Mouse (Mus musculus) spleen, adult 18-20 months (tissue): ENCODE data around the gene Slc25a11.

Experiments
- DNase-seq, 2 experiments: peaks; one replicate each; pipeline ENCODE4 v3.0.0; 2022; ENCODE audit warnings: mixed read lengths in 2 of 2

Gene Slc25a11

DNA sequence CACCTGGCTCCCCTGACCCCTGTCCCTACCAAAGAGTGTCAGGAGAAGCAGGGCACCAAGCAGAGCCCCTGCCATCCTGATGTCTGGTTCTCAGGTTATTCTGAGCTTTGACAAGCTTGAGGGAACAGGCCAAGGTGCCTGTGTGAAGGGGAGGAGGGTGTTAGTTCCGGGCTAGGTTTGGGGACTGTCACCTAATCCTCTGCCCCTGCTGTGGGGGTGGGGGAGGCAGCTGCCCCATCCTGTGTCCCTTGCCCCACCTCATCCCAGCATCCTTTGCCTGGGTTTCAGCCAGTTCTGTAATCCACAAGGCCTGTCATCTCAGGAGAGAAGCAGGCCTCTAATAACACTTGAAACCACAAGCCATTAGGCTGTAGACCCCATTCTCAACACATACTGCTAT is 28.2 kb downstream of the Slc25a11 start, which contains the start of gene Chrne:
Gene Chrne (minus strand): TSS at position 116 of the 400 bp plus-strand sequence.
- DNase-seq, result no peak

DNA sequence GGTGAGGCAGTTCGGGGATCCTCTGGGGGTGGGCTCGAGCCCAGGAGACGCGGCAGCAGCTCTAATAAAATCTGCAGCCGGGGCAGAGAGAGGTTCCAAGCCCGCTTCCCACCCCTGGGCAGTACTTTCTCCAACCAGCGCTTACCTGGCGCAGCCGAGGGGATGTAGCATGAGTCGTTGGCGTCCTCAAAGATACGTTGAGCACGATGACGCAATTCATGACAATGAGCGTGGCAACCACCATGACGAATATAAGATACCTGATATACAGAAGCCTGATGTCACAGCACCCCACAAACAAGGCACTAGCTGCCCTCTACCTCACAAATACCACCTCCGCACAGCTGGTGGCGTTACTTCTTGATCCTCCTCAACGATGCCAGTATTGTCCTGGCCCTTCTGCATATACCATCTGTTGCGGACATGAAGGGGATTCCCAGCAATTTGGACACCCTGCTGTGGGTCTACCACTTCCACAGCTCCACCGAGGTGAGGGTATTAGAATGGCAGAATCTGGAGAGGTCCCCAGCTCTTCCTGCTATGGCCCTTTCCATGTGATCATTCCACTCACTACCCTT is 31.7 kb downstream of the Slc25a11 start, which contains the start of gene 4930544D05Rik:
Gene 4930544D05Rik (plus strand): TSS at position 333 of the 578 bp plus-strand sequence.
- no peak for DNase-seq

DNA sequence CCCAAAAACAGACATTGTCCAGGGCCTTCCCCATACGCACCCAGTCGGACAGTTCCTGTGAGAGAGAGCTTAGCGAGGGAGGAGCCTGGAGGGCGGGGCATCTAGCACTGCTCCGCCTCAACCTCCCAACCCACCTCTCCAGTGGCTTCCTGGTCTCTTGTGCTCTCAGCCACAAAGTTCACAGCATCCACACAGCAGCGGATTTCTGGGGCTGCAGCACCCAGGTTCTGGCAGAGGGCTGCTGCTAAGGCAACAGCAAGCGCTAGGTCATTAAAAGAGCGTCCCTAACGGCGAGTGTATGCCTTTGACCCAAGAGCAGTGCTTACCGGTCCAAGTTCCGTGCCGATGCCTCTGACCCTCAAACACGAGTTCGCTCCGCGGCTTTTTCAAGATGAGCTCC is 32.2 kb downstream of the Slc25a11 start:
- peak; percentile 67 to 77 for DNase-seq

GRCm38 (mm10) chr11:70612505-70612904 is 34.8 kb downstream of the Slc25a11 start:
- DNase-seq, result no peak

GRCm38 (mm10) chr11:70610752-70611151 is 36.5 kb downstream of the Slc25a11 start:
- DNase-seq, result no peak

GRCm38 (mm10) chr11:70608381-70609066 is 38.8 kb downstream of the Slc25a11 start:
- DNase-seq, result peak in 1 of 2 experiments; percentile 36

DNA sequence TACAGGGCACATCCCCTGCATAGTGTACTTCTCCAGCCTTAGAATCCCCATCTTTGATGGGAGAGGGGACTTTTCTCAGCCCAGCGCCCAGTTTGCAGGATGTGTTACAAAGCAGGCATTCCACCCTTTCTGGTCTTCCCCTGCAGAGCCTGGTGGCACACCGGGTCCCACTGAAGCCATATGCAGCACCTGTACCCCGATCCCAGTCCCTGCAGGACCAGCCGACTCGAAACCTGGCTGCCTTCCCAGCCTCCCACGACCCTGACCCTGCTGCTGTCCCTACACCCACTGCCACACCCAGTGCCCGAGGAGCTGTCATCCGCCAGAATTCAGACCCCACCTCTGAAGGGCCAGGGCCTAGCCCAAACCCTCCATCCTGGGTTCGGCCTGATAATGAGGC is 39.7 kb downstream of the Slc25a11 start:
- no peak for DNase-seq

- DNase-seq, result no peak
Observed at GRCm38 (mm10) chr11:70606717-70607116, 40.6 kb downstream of the Slc25a11 start.

GRCm38 (mm10) chr11:70605024-70605566 is 42.2 kb downstream of the Slc25a11 start:
- DNase-seq, result peak; percentile 59 to 76

- DNase-seq, result no peak
Observed at GRCm38 (mm10) chr11:70598451-70598953, 48.8 kb downstream of the Slc25a11 start.

DNA sequence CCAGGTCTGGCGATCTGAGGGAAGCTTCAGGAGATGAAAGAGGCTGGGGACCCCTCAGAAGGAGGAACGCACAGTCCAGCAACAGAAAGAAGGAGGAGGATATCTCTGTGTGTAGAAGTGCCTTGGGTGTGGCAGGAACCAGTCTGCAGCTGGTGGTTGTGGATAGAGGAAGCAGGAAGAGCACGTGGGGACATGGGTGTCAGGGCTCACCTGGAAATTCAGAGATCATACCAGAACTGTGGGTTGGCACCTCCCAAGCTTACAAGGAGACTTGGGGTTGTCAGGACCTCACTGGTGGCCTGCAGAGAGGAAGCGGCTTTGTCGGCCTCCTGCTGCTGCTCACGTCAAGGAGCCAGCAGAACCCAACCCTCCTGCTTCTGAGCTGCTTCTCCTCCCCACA is 50.0 kb downstream of the Slc25a11 start:
- no peak for DNase-seq

GRCm38 (mm10) chr11:70596094-70596493 is 51.2 kb downstream of the Slc25a11 start:
- DNase-seq, result no peak

- DNase-seq, result no peak
Observed at GRCm38 (mm10) chr11:70595638-70596037, 51.6 kb downstream of the Slc25a11 start.

- DNase-seq, result no peak
Observed at GRCm38 (mm10) chr11:70594253-70594989, 52.9 kb downstream of the Slc25a11 start.
